Mouse (Mus musculus): ENCODE results near the gene Bcl2l1.

The Bcl2l1 gene

GRCm38 (mm10) chr2:152800762-152801113 is 30.8 kb downstream of the Bcl2l1 start:
- no peak for DNase-seq

DNA sequence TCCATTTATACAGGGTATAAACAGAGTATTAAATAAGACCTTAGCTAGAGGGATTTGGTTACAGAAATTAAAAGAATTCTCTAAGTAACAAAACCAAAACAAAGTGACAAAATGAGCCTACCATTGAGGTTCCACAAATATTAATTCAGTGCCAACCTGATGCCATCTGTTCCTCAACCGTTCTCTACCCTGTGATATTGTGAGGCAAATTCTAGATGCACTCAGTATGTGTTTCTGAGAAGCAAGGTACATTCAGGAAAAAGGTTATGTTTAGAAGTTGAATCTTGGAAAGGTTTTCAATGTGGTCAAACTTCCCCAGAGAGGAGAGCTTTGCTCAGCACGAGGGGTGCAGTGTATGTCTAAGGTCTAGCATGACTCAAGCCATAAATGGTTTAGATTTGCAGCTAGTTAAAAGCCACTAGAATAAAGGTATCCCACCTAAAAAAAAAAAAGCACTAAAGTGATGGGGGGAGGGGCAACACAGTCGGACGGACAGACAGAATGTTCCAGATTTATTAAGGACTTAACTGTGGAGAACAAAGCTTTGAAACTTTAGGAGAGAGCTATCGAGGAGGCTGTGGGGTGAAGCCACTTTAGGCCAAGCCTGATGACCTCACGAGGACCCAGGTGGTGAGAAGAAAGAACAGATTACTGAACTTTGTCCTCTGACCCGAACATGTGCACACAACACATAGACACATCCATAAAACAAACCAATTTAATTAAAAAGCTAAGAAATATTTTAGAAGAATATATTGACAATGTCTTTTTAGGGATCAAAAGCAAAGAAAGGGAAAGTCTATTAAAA is 31.4 kb downstream of the Bcl2l1 start:
- DNase-seq: no peak

DNA sequence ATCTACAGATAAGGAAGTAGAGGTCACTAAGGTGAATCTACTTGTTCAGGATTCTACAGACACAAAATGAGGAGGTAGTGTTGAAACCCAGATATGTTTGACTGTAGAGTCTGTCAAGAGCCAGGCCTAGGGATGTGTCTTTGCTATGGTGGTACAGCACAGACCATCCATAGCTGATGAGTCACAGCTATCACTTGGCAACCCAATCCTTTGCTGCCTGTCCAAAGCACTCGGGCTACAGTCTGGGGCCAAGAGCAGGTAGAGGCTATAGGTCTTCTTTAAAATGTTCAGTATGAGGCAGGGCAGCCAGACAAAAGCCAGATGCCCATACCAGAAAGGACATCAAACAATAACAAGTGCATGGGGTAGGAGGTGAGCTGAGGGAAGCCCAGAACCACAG is 33.9 kb downstream of the Bcl2l1 start:
- no peak for DNase-seq

DNA sequence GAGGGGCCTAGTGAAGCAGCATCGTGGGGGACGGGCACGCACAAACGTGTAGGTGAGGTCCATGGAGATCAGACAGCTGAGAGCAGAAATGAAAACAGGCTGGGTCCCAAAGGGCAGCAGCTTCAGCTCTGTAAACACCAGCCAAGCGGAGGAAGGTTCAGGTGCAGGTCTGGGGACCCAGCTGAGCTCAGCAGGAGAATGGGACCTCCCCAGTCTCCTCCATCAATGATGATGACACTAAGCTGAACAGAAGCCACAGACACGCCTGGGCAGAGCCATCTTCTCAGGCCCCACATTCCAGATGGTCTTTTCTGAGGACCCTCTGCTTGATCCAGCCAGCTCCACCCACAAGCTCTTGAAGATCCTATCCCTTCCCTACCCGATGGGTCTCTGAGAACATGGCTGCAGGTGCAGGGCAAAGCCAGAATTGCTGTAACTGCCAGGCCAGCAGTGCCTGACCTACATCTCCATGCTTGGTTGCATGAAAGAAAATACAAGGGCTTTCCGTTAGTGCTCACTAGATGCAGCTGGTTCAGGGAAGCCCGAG is 37.2 kb downstream of the Bcl2l1 start:
- DNase-seq: no peak

GRCm38 (mm10) chr2:152793381-152793780 is 38.1 kb downstream of the Bcl2l1 start:
- no peak for DNase-seq

DNA sequence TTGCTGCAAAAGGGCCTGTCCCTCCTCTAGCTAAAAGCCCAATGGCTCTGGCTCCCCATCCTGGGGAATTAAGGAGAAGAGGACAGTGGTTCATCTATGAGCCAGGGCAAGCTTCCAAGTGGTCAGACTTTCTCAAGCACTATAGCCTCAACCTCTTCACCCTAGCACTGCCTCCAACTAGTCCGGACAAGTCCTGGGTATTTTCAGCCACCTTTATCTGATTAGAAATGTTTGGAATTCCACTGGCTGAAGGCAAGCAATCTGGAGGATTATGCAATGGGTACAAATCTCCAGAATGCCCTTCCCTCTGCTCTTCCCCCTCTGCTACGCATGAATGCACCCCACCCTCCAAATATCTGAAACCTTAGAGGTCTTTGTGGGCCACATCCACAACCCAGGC is 39.1 kb downstream of the Bcl2l1 start:
- peak; percentile 53 for DNase-seq

GRCm38 (mm10) chr2:152789591-152789999 is 41.9 kb downstream of the Bcl2l1 start:
- DNase-seq: peak; percentile 78

DNA sequence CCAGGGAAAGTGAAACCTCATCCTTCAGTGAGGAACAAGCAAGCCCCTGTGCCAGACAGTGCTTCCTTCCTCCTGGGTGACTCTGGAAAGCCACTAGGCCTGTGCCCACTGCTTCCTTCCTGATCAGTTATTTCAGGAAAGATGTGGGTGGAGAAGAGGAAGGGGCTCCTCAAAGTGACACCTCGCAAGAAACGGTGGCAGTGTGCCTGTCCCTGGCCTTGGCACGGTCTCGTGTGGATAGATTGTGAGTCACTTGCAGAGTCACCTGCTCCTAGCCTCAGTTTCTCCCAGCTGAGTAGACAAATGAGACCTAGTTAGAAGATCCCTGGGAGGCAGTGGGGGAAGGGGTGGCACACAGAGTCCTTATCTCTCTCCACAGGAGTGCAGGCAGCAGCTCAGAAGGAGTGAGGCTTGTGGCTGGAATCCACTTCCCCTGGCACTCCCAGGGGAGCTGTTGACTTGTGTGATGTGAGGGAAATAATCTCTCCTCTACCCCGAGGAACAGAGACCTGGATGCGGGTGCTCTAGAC is 42.6 kb downstream of the Bcl2l1 start:
- DNase-seq: peak; percentile 74

DNA sequence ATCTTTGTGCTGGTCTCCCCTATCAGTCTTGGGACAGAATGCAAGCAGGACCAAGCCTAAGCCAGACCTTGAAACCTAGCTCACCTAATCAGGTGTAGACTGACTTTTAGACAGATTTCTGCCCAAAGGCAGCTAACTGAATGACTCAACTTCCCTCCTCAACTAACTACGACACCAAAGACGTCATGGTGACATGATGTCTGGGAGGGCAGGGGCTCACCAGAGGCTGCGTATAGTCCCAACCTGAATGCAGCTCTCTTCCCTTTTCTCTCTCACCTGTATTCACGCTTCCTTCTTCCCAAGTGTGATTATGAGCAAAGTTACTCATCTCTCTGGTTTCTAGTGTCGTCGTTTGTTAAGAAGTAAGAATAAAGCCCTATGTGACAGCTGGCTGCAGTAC is 44.0 kb downstream of the Bcl2l1 start:
- DNase-seq: no peak

DNA sequence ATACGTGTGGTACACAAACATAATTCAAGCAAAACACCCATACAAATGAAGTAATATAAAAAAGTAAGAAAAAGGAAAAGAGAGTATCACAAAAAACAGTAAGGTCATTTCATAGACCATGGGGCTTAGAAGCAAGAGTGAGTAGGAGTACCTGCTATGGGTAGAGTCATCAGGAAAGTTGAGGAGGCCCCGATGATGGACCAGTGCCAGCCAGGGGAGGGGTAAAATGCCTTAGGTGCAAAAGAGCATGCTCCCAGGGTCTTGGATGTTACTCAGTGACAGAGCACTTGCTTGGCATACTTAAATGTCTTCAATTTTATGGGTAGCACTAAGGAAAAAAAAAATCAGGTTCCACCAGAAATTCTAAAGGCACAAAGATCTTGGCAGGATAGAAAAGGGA is 44.4 kb downstream of the Bcl2l1 start:
- DNase-seq: no peak

- DNase-seq: peak; percentile 92
Observed at GRCm38 (mm10) chr2:152785446-152786350, 45.8 kb downstream of the Bcl2l1 start.

DNA sequence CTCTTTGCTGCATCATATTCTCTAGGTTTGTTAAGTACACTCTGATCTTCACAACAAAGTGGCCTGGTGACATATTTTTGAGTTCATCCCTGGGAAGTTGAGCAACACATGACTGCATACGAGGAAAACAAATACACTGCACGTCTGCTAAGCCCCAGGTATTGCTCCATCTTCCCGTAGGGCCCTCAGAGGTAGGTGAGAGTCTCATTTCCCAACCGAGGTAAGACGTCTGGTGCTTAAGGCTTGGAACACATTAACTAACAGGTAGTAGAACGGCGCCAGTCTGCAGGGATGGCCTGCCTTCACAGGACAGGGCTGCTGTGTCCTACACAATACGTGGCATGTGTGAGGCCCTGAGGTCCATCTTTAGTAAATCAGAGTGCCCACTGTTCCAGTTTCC is 46.9 kb downstream of the Bcl2l1 start:
- DNase-seq: peak; percentile 58

DNA sequence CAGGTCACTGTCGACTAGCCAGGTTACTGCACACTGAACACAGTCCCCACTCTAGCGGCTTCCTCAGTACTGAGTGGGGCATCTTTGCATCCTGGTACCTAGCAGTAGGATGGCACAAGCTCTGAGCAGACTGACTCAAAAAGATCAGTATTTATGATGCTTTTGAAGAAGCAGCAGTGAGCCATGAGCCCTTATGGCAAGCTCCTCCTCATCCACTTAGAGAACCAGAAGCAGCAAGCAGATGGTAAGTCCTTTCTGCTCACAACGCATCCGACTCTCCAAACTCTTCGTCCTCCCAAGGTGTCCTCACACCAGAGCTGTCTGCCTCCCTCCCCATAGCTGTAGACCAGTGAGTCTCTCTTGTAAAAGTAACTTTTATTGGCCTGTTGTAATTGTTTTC is 48.3 kb downstream of the Bcl2l1 start:
- DNase-seq: no peak

- no peak for DNase-seq
Observed at GRCm38 (mm10) chr2:152782656-152783055, 48.9 kb downstream of the Bcl2l1 start.

DNA sequence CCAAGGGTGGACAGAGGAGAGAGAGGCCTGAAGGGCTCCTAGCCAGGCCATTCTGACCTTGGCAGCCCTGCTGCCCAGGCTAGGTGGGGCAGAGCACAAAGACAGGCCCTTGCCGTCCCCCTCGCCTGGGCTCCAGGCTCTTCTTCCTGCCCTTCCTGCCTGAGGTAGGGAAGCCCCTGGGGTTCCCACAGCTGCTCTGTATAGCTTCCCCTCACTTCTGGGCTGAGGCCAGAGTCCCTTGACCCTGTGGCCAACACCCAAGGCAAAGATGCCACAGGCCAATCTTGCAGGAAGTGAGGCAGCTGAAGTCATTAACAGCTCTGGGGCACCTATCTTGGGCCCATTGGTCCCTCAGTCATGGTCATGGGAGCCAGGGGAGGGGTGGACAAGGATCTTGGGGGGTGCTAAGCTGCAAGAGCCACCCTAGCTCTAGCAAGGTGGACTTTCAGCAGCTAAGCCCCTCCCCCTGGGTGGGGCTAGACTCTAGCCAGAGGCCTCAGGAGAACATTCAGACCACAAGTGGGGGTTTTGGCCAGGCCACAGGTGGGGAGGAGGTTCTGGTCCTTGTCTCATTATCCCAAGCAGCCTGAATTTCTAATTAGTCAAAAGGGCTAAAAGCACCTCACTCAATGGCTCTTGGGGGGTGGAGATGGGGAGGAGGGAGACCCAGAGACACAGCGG is 50.4 kb downstream of the Bcl2l1 start:
- peak; percentile 36 for DNase-seq

GRCm38 (mm10) chr2:152780466-152780865 is 51.1 kb downstream of the Bcl2l1 start:
- no peak for DNase-seq

GRCm38 (mm10) chr2:152777081-152777480 is 54.4 kb downstream of the Bcl2l1 start:
- no peak for DNase-seq

DNA sequence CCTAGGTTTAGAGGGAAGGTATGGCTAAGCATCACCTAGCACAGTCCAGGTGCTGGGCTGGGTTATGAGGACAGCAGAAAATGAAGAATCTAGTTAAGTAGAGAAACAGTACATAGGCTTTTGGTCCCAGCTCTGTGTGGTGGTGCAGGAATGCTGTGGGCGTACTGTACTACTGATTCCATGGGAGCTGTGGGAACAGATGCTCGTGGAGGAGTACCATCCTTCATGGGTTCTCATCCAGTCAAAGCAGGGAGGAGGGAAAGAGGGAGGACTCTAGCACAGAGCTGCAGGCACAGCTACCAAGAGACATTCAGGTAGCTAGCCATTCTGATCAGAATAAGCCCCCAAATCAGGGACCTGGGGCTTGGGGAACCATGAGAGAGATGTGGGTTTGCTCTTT is 55.1 kb downstream of the Bcl2l1 start:
- DNase-seq: no peak

- no peak for DNase-seq
Observed at GRCm38 (mm10) chr2:152776019-152776418, 55.5 kb downstream of the Bcl2l1 start.

- DNase-seq: no peak
Observed at GRCm38 (mm10) chr2:152775357-152775756, 56.2 kb downstream of the Bcl2l1 start.

DNA sequence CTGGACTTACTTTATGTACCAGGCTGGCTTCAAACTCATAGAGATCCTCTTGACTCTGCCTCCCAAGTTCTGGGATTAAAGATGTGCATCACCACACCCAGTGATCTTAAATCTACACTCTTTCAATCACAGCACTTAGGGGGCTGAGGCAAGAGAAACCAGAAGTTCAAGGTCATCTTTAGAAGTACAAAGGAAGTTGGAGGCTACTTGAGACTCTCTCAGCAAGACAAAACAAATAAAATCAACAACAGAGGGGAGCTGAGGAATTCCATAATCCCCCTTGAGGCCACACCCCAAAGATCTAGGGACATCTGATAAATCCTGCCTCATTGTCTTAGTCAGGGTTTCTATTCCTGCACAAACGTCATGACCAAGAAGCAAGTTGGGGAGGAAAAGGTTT is 59.3 kb downstream of the Bcl2l1 start:
- DNase-seq: no peak

DNA sequence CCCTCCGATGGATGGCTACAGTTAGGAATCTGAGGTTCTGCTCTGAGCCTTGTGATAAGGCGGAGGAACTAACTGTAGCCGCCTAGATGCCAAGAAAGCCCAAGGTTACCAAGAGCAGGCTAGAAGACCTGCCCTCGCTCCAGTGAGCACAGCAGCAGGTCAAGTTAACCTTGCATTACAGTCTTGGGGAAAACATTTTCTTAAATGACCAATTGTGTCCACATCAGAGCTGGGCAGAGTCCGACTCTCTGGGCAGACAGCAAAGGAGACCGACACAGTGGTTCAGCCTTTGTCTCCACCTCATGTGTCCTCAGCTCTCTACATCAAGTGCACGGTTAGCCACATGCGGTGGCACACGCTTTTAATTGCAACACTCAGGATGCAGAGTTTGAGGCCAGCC is 60.0 kb downstream of the Bcl2l1 start:
- DNase-seq: no peak

DNA sequence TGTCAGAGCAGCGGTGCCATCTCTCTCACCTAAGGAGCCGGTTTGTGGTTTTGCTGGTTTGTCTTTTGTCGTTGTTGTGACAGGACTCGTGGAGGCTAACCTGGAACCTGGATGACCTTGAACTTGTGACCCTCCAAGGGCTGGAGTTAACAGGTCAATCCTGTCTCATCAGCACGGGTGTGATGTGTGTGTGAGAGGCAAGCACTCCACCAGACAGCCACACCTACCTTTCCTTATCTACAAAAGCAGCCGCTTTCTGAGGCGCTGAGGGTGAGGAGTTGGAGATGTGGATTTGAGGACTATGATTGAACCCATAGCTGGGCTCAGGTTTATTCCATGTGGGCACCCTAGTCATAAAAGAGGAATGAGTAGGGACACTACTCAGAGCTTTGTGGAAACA is 61.9 kb downstream of the Bcl2l1 start:
- DNase-seq: no peak

Measured in lung, postnatal 10 days (tissue).